Mouse (Mus musculus): ENCODE measurements around the gene Arl9.
"Not testable (repeated sequence)": the region's sequence is repeated elsewhere in the genome, so short reads cannot be mapped to it uniquely, and the experiment has no call there.

Gene Arl9

DNA sequence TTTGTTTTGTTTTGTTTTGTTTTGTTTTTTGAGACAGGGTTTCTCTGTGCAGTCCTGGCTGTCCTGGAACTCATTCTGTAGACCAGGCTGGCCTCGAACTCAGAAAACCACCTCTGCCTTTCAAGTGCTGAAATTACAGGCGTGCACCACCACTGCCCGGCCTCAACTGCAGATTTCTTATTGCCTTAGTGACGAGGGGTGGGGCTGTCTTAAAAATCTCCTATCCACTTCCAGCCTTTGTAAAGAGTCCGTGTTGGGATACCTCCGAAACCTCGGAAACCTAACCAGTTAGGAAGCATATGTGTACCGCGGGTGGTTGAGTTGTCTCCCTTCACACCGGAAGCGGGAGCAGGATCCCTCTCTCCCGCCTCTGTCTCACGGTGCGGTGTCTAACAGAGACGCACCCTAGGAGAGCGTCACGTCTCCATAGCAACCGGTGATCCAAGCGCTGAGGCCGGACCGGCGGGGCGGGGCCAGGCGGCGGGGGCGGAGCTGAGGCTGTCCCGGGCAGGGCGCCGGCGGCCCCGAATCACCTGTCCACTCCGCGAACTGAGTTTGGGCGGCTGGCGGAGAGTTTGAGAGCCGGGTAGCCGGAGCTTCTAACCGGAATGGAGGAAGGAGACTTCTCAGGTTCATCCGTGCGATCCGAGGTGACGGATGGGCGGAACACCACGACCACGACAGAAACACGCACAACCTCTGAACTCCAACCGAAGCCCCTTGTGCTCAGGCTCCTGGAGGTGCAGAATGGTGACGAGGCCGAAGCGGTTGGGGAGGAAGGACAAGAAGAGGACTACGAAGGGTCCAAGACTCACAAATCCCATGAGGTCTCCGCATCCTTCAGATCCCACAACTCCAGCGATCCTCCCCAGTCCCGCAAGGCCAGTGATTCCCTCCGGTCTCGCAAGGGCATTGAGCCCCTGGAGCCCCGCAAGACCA lies 12.0 kb downstream of the Arl9 start, which contains the start of gene Thegl:
TSS of gene Thegl (plus strand) at position 480 of the 939 bp plus-strand sequence.
- DNase-seq (ENCODE audit: low read depth): peak; percentile 90

DNA sequence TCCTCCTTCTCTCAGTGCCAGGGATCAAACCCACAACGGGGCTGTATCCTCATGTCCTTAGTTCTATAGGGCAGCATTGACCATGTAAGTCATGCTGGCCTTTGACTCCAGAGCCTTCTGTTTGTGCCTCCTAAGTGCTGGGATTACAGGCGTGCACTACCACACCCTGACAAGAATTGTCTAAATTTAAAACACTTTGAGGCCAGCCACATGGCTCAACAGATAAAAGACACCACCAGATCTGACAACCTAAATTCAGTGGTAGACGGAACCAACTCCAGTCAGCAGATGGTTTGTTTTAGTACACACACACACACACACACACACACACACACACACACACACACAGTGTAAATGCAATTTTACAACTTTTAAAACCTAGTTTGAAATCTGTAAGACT lies 24.2 kb downstream of the Arl9 start:
- peak; percentile 56 for DNase-seq (ENCODE audit: low read depth)

DNA sequence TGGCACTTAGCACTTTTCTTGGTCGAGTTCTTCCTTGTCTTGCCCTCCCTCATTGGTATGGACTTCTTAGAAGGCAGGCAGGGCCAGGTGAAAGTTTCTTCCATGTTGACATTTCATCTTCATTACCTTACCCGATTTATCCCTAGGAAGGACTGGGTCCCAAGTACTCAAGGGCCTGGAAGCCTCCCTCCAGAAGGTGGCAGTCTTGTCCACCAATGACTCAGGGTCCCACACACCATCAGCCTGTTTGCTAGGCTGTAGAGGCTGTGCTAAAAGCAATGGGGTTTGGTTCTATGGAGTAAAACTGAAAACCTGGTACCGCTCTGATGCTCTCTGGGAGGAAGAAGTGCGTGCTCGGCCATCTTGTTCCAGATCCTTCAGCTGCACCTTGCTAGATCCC lies 25.9 kb downstream of the Arl9 start:
- DNase-seq (ENCODE audit: low read depth): peak; percentile 50

DNA sequence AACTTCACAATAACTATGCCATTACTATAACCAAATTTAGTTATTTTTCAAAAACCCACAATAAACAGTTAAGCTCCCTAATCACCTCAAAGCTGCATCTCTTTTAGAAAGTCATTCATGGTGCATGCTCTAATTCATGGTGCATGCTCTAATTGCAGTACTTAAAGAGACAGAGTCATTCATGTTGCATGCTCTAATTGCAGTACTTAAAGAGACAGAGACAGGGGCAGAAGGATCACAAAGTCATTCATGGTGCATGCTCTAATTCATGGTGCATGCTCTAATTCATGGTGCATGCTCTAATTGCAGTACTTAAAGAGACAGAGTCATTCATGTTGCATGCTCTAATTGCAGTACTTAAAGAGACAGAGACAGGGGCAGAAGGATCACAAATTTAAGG lies 31.2 kb downstream of the Arl9 start:
- DNase-seq (ENCODE audit: low read depth): not testable (repeated sequence)

DNA sequence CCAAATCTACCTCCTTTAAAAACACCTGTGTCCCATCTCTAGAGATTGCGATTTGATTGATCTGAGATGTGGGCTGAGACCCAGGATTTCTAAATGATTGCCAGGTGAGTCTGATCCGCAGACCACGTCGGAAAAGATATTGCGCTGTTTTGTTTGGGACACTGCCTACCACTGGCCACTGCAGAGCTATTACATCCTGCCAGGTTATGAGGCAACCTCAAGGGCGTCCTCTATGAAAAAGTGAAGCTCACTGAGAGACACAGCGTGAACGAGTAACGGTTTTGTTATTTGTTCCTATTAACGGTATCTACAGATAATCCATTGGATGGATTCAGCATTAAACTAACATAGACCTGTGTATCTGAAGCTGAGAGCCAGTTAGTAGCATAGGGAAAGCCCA lies 34.6 kb downstream of the Arl9 start:
- DNase-seq (ENCODE audit: low read depth): no peak

DNA sequence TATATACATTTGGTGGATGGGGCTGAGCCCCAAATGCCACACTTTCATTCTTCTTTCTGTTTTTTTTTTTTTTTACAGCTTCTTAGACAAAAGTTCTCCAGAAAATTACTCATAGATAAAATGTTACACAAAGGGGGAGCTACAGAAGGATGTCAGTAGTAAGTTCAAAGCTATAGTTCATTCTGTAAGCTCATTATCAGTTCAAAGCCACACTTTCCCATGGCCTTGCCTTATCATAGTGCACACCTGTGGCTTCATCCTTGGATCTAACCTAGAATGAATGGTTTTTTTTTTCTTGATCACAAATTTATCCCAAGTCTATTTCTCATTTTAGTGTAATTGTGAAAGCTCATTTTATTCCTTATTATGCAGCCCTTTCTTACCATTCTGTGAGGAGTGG lies 35.5 kb downstream of the Arl9 start:
- no peak for DNase-seq (ENCODE audit: low read depth)

DNA sequence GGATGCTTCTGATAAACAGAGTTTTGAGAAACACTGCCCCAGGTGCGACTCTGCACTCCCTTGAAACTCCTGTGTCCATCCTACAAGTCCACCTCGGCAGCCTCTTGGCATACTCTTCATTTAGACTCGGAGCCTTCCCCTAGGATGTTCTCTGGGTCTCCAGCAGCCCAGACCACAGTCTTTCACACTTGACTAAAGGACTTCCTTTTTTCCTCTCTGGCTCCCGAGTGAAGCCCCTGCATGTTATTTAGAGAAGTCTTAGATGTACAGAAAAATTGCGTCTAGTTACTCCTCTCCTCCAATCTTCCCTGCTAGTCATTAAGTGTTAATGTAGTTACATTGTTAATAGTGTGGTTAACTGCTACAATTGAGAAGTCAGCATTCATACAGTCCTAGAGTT lies 40.5 kb downstream of the Arl9 start:
- no peak for DNase-seq (ENCODE audit: low read depth)

DNA sequence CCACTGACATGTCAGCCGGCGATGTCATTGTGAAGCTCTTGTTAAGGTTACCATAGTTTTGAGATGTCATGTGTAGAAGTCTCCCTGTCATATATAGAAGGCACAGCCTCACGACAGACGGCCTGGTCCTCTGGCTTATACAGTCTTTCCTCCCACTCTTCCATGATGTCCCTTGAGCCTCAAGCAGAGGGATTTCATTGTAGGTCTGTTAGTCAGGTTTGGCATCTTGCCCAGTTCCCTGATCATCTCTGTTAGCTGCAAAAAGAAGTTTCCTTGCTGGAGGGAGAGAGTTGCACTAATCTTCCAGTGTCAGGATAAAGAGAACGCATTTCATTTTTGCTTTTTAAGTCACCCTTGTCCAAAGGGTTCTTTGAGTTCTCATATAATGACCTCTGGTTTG lies 48.8 kb downstream of the Arl9 start:
- DNase-seq (ENCODE audit: low read depth): no peak

DNA sequence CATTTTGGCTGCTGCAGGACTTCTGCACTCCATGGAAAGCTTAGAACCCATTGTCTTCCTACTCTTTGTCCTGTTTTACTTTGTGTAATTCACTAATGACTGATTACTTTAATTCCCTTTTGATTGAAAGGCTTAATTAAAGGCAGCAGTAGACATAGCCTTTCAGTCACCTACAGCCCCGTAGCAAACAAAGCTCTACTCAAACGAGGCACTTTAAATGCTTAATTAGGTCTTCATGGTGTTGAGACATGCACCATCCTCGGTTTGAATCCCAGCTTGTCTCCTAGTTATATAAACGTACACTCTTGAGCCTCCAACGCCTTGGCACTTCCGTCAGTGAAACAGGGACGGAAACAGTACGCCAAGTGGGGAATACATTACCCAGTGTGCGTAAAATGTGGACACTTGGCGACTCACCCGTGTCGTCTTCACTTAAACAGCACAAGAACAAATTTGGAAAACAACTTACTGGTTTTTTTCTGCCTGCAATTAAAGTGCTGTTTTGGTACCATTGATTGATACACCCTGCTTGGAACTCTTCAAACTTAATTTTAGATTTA lies 53.1 kb downstream of the Arl9 start:
- no peak for DNase-seq (ENCODE audit: low read depth)
